Mouse (Mus musculus): Measurements from ENCODE around the gene Fhl2.
"Not testable (repeated sequence)": the region's sequence is repeated elsewhere in the genome, so short reads cannot be mapped to it uniquely, and the experiment has no call there.

Gene Fhl2

GRCm38 (mm10) chr1:43150225-43150624, 46.6 kb downstream of the Fhl2 start:
- DNase-seq (ENCODE audit: low read depth), result no peak

GRCm38 (mm10) chr1:43147474-43147873, 49.3 kb downstream of the Fhl2 start:
- no peak for DNase-seq (ENCODE audit: low read depth)

- DNase-seq (ENCODE audit: low read depth), result no peak
Observed at GRCm38 (mm10) chr1:43145388-43145787, 51.4 kb downstream of the Fhl2 start.

- DNase-seq (ENCODE audit: low read depth), result no peak
Observed at GRCm38 (mm10) chr1:43144338-43144906, 52.4 kb downstream of the Fhl2 start.

- DNase-seq (ENCODE audit: low read depth), result no peak
Observed at GRCm38 (mm10) chr1:43143791-43144190, 53.0 kb downstream of the Fhl2 start.

GRCm38 (mm10) chr1:43143284-43143683, 53.5 kb downstream of the Fhl2 start:
- DNase-seq (ENCODE audit: low read depth), result no peak

- no peak for DNase-seq (ENCODE audit: low read depth)
Observed at GRCm38 (mm10) chr1:43142849-43143248, 53.9 kb downstream of the Fhl2 start.

- no peak for DNase-seq (ENCODE audit: low read depth)
Observed at GRCm38 (mm10) chr1:43141555-43141961, 55.2 kb downstream of the Fhl2 start.

GRCm38 (mm10) chr1:43139587-43140266, 57.1 kb downstream of the Fhl2 start:
- peak; percentile 82 for DNase-seq (ENCODE audit: low read depth)

- no peak for DNase-seq (ENCODE audit: low read depth)
Observed at GRCm38 (mm10) chr1:43138268-43138812, 58.4 kb downstream of the Fhl2 start.

- DNase-seq (ENCODE audit: low read depth), result no peak
Observed at GRCm38 (mm10) chr1:43137334-43137733, 59.5 kb downstream of the Fhl2 start.

- not testable (repeated sequence) for DNase-seq (ENCODE audit: low read depth)
Observed at GRCm38 (mm10) chr1:43136488-43137029, 60.2 kb downstream of the Fhl2 start.

- no peak for DNase-seq (ENCODE audit: low read depth)
Observed at GRCm38 (mm10) chr1:43131591-43131990, 65.2 kb downstream of the Fhl2 start.

- DNase-seq (ENCODE audit: low read depth), result no peak
Observed at GRCm38 (mm10) chr1:43130219-43130981, 66.4 kb downstream of the Fhl2 start.

- peak; percentile 53 for DNase-seq (ENCODE audit: low read depth)
Observed at GRCm38 (mm10) chr1:43127820-43128610, 68.8 kb downstream of the Fhl2 start.

- no peak for DNase-seq (ENCODE audit: low read depth)
Observed at GRCm38 (mm10) chr1:43127196-43127595, 69.6 kb downstream of the Fhl2 start.

- DNase-seq (ENCODE audit: low read depth), result no peak
Observed at GRCm38 (mm10) chr1:43124726-43125125, 72.1 kb downstream of the Fhl2 start.

GRCm38 (mm10) chr1:43122616-43123015, 74.2 kb downstream of the Fhl2 start:
- no peak for DNase-seq (ENCODE audit: low read depth)

- no peak for DNase-seq (ENCODE audit: low read depth)
Observed at GRCm38 (mm10) chr1:43120950-43121349, 75.8 kb downstream of the Fhl2 start.

GRCm38 (mm10) chr1:43117435-43117834, 79.3 kb downstream of the Fhl2 start:
- DNase-seq (ENCODE audit: low read depth), result no peak

GRCm38 (mm10) chr1:43112882-43113281, 83.9 kb downstream of the Fhl2 start:
- peak; percentile 58 for DNase-seq (ENCODE audit: low read depth)

GRCm38 (mm10) chr1:43110556-43110955, 86.2 kb downstream of the Fhl2 start:
- no peak for DNase-seq (ENCODE audit: low read depth)
